25 mouse cellular contexts compared by ENCODE assay signal in genomic region chr19:5485821-5486220, GRCm38 (mm10). TPM values are rescaled to one million over a fixed set of nuclear protein-coding genes. Genes with fewer than 3 reads are reported as not detected.
DNase-seq lines count a peak whose midpoint lies in the region; ATAC-seq and TF ChIP-seq lines count a peak whose summit lies in the region.
"Had no signal": no experiment of that assay in that cellular context is flagged by ENCODE, and none has a peak within 500 bp of the region (broad histone marks: within the 10 kb centered on the region; RNA-seq: fewer than 3 reads in every experiment).

No protein-coding gene starts in this region.

- peaks cover 51% of the 10 kb centered on the region for H3K36me3 ChIP-seq in lung, embryonic 14.5 days (ENCODE audit: insufficient read depth)
- peaks cover 52% of the 10 kb centered on the region for H3K36me3 ChIP-seq in forebrain, embryonic 12.5 days (replicated peaks)

- H3K27ac ChIP-seq in lung, embryonic 14.5 days (ENCODE audit: low read depth) = peak overlapping the region; percentile 18; the same call in 1 of the 2 replicates
- no peak overlapping the region for H3K27ac ChIP-seq in forebrain, embryonic 12.5 days
- H3K27ac ChIP-seq: heart, embryonic 15.5 days; hindbrain, postnatal 0 days; layer of hippocampus, adult 2 months; midbrain, embryonic 12.5 days; neural tube, embryonic 13.5 days had no signal

- H3K9ac ChIP-seq in lung, embryonic 14.5 days = no peak overlapping the region
- H3K9ac ChIP-seq in forebrain, embryonic 12.5 days = no peak overlapping the region
- H3K9ac ChIP-seq: forebrain, postnatal 0 days; midbrain, embryonic 12.5 days had no signal

- ATAC-seq in cerebellum, adult (ENCODE audit: insufficient number of reproducible peaks, low FRiP score, low TSS enrichment) = peak; percentile 12; the same call in 1 of the 2 replicates
- no peak for ATAC-seq in lung, embryonic 14.5 days (ENCODE audit: insufficient read depth)
- no peak for ATAC-seq in forebrain, embryonic 12.5 days (ENCODE audit: low FRiP score)
- ATAC-seq: forebrain, postnatal 0 days; hindbrain, postnatal 0 days; intestine, postnatal 0 days; Patski had no signal

- DNase-seq in cerebellum, postnatal 4 days (ENCODE audit: low spot score in 2 of 2) = no peak
- DNase-seq in lung, embryonic 14.5 days = no peak
- no peak for DNase-seq in lung, adult 2 months
- DNase-seq in cerebellum, adult 18-20 months = peak; percentile 84 to 86
- DNase-seq in cerebellum, postnatal 36 days = peak; percentile 83
- DNase-seq in adrenal gland, postnatal 25 days = no peak
- DNase-seq: adrenal gland, adult 8-10 months; forebrain, postnatal 0 days; heart, postnatal 4 days; liver; right cerebral cortex, adult 18-20 months; thymus, postnatal 14 days had no signal

- peaks cover 7% of the 10 kb centered on the region; the same call in 1 of the 2 replicates for H3K4me1 ChIP-seq in lung, embryonic 14.5 days (ENCODE audit: insufficient read depth)
- peaks cover 5% of the 10 kb centered on the region; the same call in 1 of the 2 replicates for H3K4me1 ChIP-seq in lung, adult 2 months (ENCODE audit: control insufficient read depth, insufficient read depth, low read length)
- peaks cover 29% of the 10 kb centered on the region for H3K4me1 ChIP-seq in forebrain, embryonic 12.5 days

- TF ChIP-seq POLR2A in lung, adult 2 months (IDR thresholded peaks at IDR 0.05; ENCODE audit: borderline replicate concordance, extremely low read depth, low read depth, low read length) = no peak

- no peak for TF ChIP-seq CTCF in lung, embryonic 14.5 days (IDR thresholded peaks at IDR 0.05; ENCODE audit: low read depth)
- no peak for TF ChIP-seq CTCF in lung, adult 2 months (IDR thresholded peaks at IDR 0.05; ENCODE audit: insufficient read depth, low read length)

- no peaks in the 10 kb centered on the region for H3K27me3 ChIP-seq in lung, embryonic 14.5 days (ENCODE audit: insufficient read depth, low read length)
- H3K27me3 ChIP-seq in forebrain, embryonic 12.5 days = no peaks in the 10 kb centered on the region
- H3K27me3 ChIP-seq: heart, embryonic 15.5 days; midbrain, embryonic 12.5 days; neural tube, embryonic 13.5 days; Patski had no signal

- H3K4me2 ChIP-seq in lung, embryonic 14.5 days = no peak overlapping the region; the same call in 1 of the 2 replicates
- no peak overlapping the region for H3K4me2 ChIP-seq in forebrain, embryonic 12.5 days
- H3K4me2 ChIP-seq: heart, embryonic 15.5 days; midbrain, embryonic 12.5 days; neural tube, embryonic 13.5 days had no signal

- H3K9me3 ChIP-seq in lung, embryonic 14.5 days (ENCODE audit: low read depth, low read length) = no peaks in the 10 kb centered on the region
- H3K9me3 ChIP-seq in forebrain, embryonic 12.5 days = no peaks in the 10 kb centered on the region
- H3K9me3 ChIP-seq: heart, embryonic 15.5 days; midbrain, embryonic 12.5 days; neural tube, embryonic 13.5 days had no signal

- 92% methylated on average over 7 of the region's 7 CpGs for WGBS in lung, embryonic 14.5 days
- WGBS in lung, adult 2 months = 88% methylated on average over 7 of the region's 7 CpGs
- 92% methylated on average over 7 of the region's 7 CpGs for WGBS in forebrain, embryonic 12.5 days

- no peak overlapping the region for H3K4me3 ChIP-seq in lung, embryonic 14.5 days (ENCODE audit: low read depth, low read length)
- no peak overlapping the region for H3K4me3 ChIP-seq in lung, adult 2 months (replicated peaks; ENCODE audit: extremely low read depth, low read depth, low read length)
- H3K4me3 ChIP-seq in forebrain, embryonic 12.5 days (replicated peaks) = no peak overlapping the region
- H3K4me3 ChIP-seq: heart, embryonic 15.5 days; layer of hippocampus, adult 2 months; midbrain, embryonic 12.5 days; neural tube, embryonic 13.5 days had no signal

RNA-seq across cellular contexts. Expression of gene Mus81, which starts 2.4 kb away (rescaled TPM):
- 39.8 and 42.6 TPM in 2 replicates for polyA plus RNA-seq in lung, embryonic 14.5 days (2014; fragmentation: Nextera tagmentation; extraction: Ambion mirVana)
- 50.3 and 53.0 TPM in 2 replicates for polyA plus RNA-seq in lung, adult 2 months (2012; rRNA removed)
- 31.1 and 35.0 TPM in 2 replicates for total RNA-seq in adrenal gland, postnatal 25 days (2021)
- 40.6 and 42.7 TPM in 2 replicates for polyA plus RNA-seq in forebrain, embryonic 12.5 days (2016; fragmentation: Nextera tagmentation; extraction: Ambion mirVana)

RNA-seq across cellular contexts. Expression of gene Cfl1, which starts 4.4 kb away (rescaled TPM):
- polyA plus RNA-seq in lung, embryonic 14.5 days (2014; fragmentation: Nextera tagmentation; extraction: Ambion mirVana) = 3,236 and 3,318 TPM in 2 replicates
- 439 and 568 TPM in 2 replicates for polyA plus RNA-seq in lung, adult 2 months (2012; rRNA removed)
- 625 and 632 TPM in 2 replicates for total RNA-seq in adrenal gland, postnatal 25 days (2021)
- polyA plus RNA-seq in forebrain, embryonic 12.5 days (2016; fragmentation: Nextera tagmentation; extraction: Ambion mirVana) = 3,168 and 3,195 TPM in 2 replicates

RNA-seq across cellular contexts. Expression of gene Efemp2, which starts 12.1 kb away (rescaled TPM):
- 178 and 192 TPM in 2 replicates for polyA plus RNA-seq in lung, embryonic 14.5 days (2014; fragmentation: Nextera tagmentation; extraction: Ambion mirVana)
- 96.9 and 103 TPM in 2 replicates for polyA plus RNA-seq in lung, adult 2 months (2012; rRNA removed)
- total RNA-seq in adrenal gland, postnatal 25 days (2021) = 55.5 and 56.3 TPM in 2 replicates
- 40.2 and 41.9 TPM in 2 replicates for polyA plus RNA-seq in forebrain, embryonic 12.5 days (2016; fragmentation: Nextera tagmentation; extraction: Ambion mirVana)
- total RNA-seq: megakaryocyte progenitor cell, adult 5-6 weeks had no signal

RNA-seq across cellular contexts. Expression of gene Ctsw, which starts 17.5 kb away (rescaled TPM):
- 1.0 and 1.8 TPM in 2 replicates for polyA plus RNA-seq in lung, embryonic 14.5 days (2014; fragmentation: Nextera tagmentation; extraction: Ambion mirVana)
- 4.9 and 5.7 TPM in 2 replicates for polyA plus RNA-seq in lung, adult 2 months (2012; rRNA removed)
- not detected in 2 replicates for total RNA-seq in adrenal gland, postnatal 25 days (2021)
- polyA plus RNA-seq in forebrain, embryonic 12.5 days (2016; fragmentation: Nextera tagmentation; extraction: Ambion mirVana) = 3.1 and 3.7 TPM in 2 replicates
- total RNA-seq: gastrocnemius, adult 8-10 months had no signal
- polyA plus RNA-seq: testis, adult 2 months had no signal

RNA-seq across cellular contexts. Expression of gene 1700020D05Rik, which starts 17.8 kb away (rescaled TPM):
- polyA plus RNA-seq in lung, embryonic 14.5 days (2014; fragmentation: Nextera tagmentation; extraction: Ambion mirVana) = 0.18 TPM in 1 of 2 replicates, not detected in the other
- polyA plus RNA-seq in lung, adult 2 months (2012; rRNA removed) = 1.1 and 1.2 TPM in 2 replicates
- 2.2 and 3.7 TPM in 2 replicates for total RNA-seq in adrenal gland, postnatal 25 days (2021)
- polyA plus RNA-seq in forebrain, embryonic 12.5 days (2016; fragmentation: Nextera tagmentation; extraction: Ambion mirVana) = 0.26 TPM in 1 of 2 replicates, not detected in the other
- polyA plus RNA-seq: embryonic facial prominence, embryonic 14.5 days; forebrain, postnatal 0 days; hindbrain, postnatal 0 days; intestine, postnatal 0 days; midbrain, embryonic 12.5 days; neural tube, embryonic 13.5 days had no signal

Comparison
In these comparisons a context has a peak if more than half of its experiments do, and no peak if none do; other contexts are left out.
1. DNase-seq: peak in cerebellum, adult 18-20 months (2 of 2) and cerebellum, postnatal 36 days (2 of 2); none in cerebellum, postnatal 4 days (0 of 2), lung, embryonic 14.5 days (single experiment), lung, adult 2 months (single experiment) and adrenal gland, postnatal 25 days (single experiment).